Mouse (Mus musculus): ENCODE measurements around the gene Gm20662.

DNA sequence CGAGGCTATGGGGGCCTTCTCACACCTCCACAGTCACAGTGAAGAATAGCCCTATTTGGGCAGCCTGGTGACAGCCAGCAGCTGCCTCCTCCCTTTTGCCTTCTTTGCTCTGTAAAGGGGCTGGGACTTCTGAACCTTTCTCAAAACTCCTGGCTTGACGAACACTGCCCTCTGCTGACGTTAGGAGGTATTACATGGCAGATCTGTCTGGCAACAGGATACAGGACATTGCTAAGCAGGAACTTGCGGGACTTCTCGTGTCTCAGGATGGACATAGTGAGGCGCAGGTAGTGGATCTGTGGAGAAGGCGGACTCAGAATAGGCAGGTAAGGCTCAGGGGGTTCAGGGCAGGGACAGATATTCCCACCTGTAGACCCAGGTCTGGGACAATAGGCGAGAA is 71.8 kb downstream of the Gm20662 start:
- TF ChIP-seq POLR2A (IDR thresholded peaks at IDR 0.05; ENCODE audit: borderline replicate concordance, insufficient read depth, low read length), result no peak
- TF ChIP-seq CTCF (IDR thresholded peaks at IDR 0.05; ENCODE audit: borderline replicate concordance, insufficient read depth, low read depth, low read length), result peak; percentile 91
